Mouse (Mus musculus) embryonic facial prominence, embryonic 14.5 days (tissue): ENCODE measurements around the gene Gan. TPM values are rescaled to one million over a fixed set of nuclear protein-coding genes. Genes with fewer than 3 reads are reported as not detected.

Experiments used
- ATAC-seq: fragments of 200-750 bp; cut with Nextera tagmentation; 2 replicates; pipeline ENCODE4 v1.8.0; 2017; ENCODE audit warnings: low read depth, moderate number of reproducible peaks, moderate TSS enrichment
- DNase-seq: peaks from one replicate; pipeline ENCODE4 v3.0.0-alpha.2; 2015; ENCODE audit warnings: low spot score
- H3K27ac ChIP-seq: fragments of 300-500 bp; sonication (generic); replicated peaks from 2 replicates; pipeline ENCODE4 v1.5.1; 2014; ENCODE audit warnings: low read depth, mild to moderate bottlenecking, low read length, moderate library complexity
- H3K27me3 ChIP-seq: fragments of 300-500 bp; sonication (generic); replicated peaks from 2 replicates; pipeline ENCODE4 v1.6.1; 2014; ENCODE audit warnings: low read length; ENCODE audit not compliant: control insufficient read depth, insufficient read depth
- H3K36me3 ChIP-seq: fragments of 300-500 bp; sonication (generic); 2 replicates; pipeline ENCODE4 v1.6.1; 2014; ENCODE audit warnings: low read length, mixed read lengths; ENCODE audit not compliant: control insufficient read depth, insufficient read depth
- H3K4me1 ChIP-seq: fragments of 300-500 bp; sonication (generic); 2 replicates; pipeline ENCODE4 v1.6.1; 2014; ENCODE audit warnings: antibody characterized with exemption, low read length; ENCODE audit not compliant: control insufficient read depth, insufficient read depth
- H3K4me2 ChIP-seq: fragments of 300-500 bp; sonication (generic); 2 replicates; pipeline ENCODE4 v1.6.1; 2014; ENCODE audit warnings: low read depth, mild to moderate bottlenecking, low read length, moderate library complexity, mixed read lengths
- H3K4me3 ChIP-seq: fragments of 300-500 bp; sonication (generic); 2 replicates; pipeline ENCODE4 v1.5.1; 2014; ENCODE audit warnings: low read depth, mild to moderate bottlenecking, low read length
- H3K9ac ChIP-seq: fragments of 300-500 bp; sonication (generic); 2 replicates; pipeline ENCODE4 v1.6.1; 2014; ENCODE audit warnings: low read depth, mild to moderate bottlenecking, low read length, moderate library complexity, mixed read lengths
- H3K9me3 ChIP-seq: fragments of 300-500 bp; sonication (generic); 2 replicates; pipeline ENCODE4 v1.6.1; 2016; ENCODE audit warnings: low read length; ENCODE audit not compliant: control insufficient read depth
- WGBS: fragments of 180-500 bp; shearing (Covaris S2); extraction: QIAGEN DNeasy Blood & Tissue Kit; methylation state at CpG from one replicate; pipeline ENCODE4 v1.1.7; 2014; 5-methylcytosine and 5-hydroxymethylcytosine counted together
- polyA plus RNA-seq: library from polyadenylated mRNA; unstranded; fragments of >200 nt; fragmentation: Nextera tagmentation; extraction: Ambion mirVana; gene quantifications from 2 replicates; pipeline ENCODE4 v1.2.1, GENCODE M21; 2014

The Gan gene
- polyA plus RNA-seq, result 3.0 and 3.5 TPM in 2 replicates

- Histone ChIP-seq H3K36me3 (no peaks in the 10 kb centered on the region), H3K9me3 (no peaks in the 10 kb centered on the region), H3K4me1 (peaks cover 16% of the 10 kb centered on the region), H3K27me3 (no peaks in the 10 kb centered on the region), H3K9ac (peak within 1 kb of the TSS; percentile 93), H3K4me2 (peak within 1 kb of the TSS; percentile 77), H3K27ac (peak within 1 kb of the TSS; percentile 81), H3K4me3 (peak within 1 kb of the TSS; percentile 95)
- under 1% methylated on average over 46 of the region's 65 CpGs for WGBS
- ATAC-seq (peak; percentile 60), DNase-seq (peak; percentile 21)
Observed at GRCm38 (mm10) chr8:117158135-117158761, at the start of gene Gan. TSS of gene Gan (plus strand) at chr8:117158135.

- H3K36me3 ChIP-seq, result no peaks in the 10 kb centered on the region
- H3K4me2 ChIP-seq, result no peak overlapping the region
- H3K27ac ChIP-seq, result no peak overlapping the region
- no peak overlapping the region for H3K4me3 ChIP-seq
- DNase-seq, result no peak
- no peak overlapping the region for H3K9ac ChIP-seq
- 89% methylated on average over 19 of the region's 19 CpGs for WGBS
- no peaks in the 10 kb centered on the region for H3K9me3 ChIP-seq
- H3K27me3 ChIP-seq, result no peaks in the 10 kb centered on the region
- ATAC-seq, result no peak
- no peaks in the 10 kb centered on the region for H3K4me1 ChIP-seq
Observed at GRCm38 (mm10) chr8:117109018-117109711, 48.8 kb upstream of the Gan start.

GRCm38 (mm10) chr8:117109801-117110390, 48.0 kb upstream of the Gan start:
- H3K27me3 ChIP-seq, result no peaks in the 10 kb centered on the region
- no peaks in the 10 kb centered on the region for H3K36me3 ChIP-seq
- no peak overlapping the region for H3K27ac ChIP-seq
- no peak overlapping the region for H3K4me2 ChIP-seq
- DNase-seq (no peak), ATAC-seq (no peak)
- H3K4me3 ChIP-seq, result no peak overlapping the region
- H3K9ac ChIP-seq, result no peak overlapping the region
- H3K9me3 ChIP-seq, result no peaks in the 10 kb centered on the region
- 51% methylated on average over 16 of the region's 16 CpGs for WGBS
- no peaks in the 10 kb centered on the region for H3K4me1 ChIP-seq

- WGBS, result 68% methylated on average over 3 of the region's 3 CpGs
- Histone ChIP-seq H3K4me2 (no peak overlapping the region), H3K9me3 (no peaks in the 10 kb centered on the region), H3K9ac (no peak overlapping the region), H3K27ac (no peak overlapping the region), H3K36me3 (no peaks in the 10 kb centered on the region), H3K27me3 (no peaks in the 10 kb centered on the region), H3K4me1 (peaks cover 3% of the 10 kb centered on the region; the same call in 1 of the 2 replicates), H3K4me3 (no peak overlapping the region)
- DNase-seq (no peak), ATAC-seq (no peak)
Observed at GRCm38 (mm10) chr8:117111641-117112040, 46.3 kb upstream of the Gan start.

GRCm38 (mm10) chr8:117112261-117112660, 45.7 kb upstream of the Gan start:
- WGBS, result 53% methylated on average over 8 of the region's 8 CpGs
- no peaks in the 10 kb centered on the region for H3K9me3 ChIP-seq
- H3K36me3 ChIP-seq, result no peaks in the 10 kb centered on the region
- H3K27me3 ChIP-seq, result no peaks in the 10 kb centered on the region
- H3K9ac ChIP-seq, result no peak overlapping the region
- H3K4me2 ChIP-seq, result no peak overlapping the region
- ATAC-seq (0 out of 2 replicates have a peak, but pooled peaks have one; percentile 20), DNase-seq (no peak)
- no peak overlapping the region for H3K4me3 ChIP-seq
- peaks cover 3% of the 10 kb centered on the region; the same call in 1 of the 2 replicates for H3K4me1 ChIP-seq
- no peak overlapping the region for H3K27ac ChIP-seq

GRCm38 (mm10) chr8:117115094-117115493, 42.8 kb upstream of the Gan start:
- no peaks in the 10 kb centered on the region for H3K27me3 ChIP-seq
- no peak overlapping the region for H3K9ac ChIP-seq
- WGBS, result 48% methylated on average over 6 of the region's 6 CpGs
- no peak for ATAC-seq
- H3K4me3 ChIP-seq, result no peak overlapping the region
- no peaks in the 10 kb centered on the region for H3K36me3 ChIP-seq
- H3K4me2 ChIP-seq, result peak overlapping the region; percentile 26; the same call in 1 of the 2 replicates
- peaks cover 3% of the 10 kb centered on the region; the same call in 1 of the 2 replicates for H3K4me1 ChIP-seq
- DNase-seq, result no peak
- no peak overlapping the region for H3K27ac ChIP-seq
- no peaks in the 10 kb centered on the region for H3K9me3 ChIP-seq

- DNase-seq, result peak; percentile 35
- Histone ChIP-seq H3K4me2 (peak overlapping the region; percentile 26), H3K9me3 (no peaks in the 10 kb centered on the region), H3K4me1 (peaks cover 3% of the 10 kb centered on the region; the same call in 1 of the 2 replicates), H3K27me3 (no peaks in the 10 kb centered on the region), H3K36me3 (no peaks in the 10 kb centered on the region), H3K27ac (no peak overlapping the region), H3K9ac (no peak overlapping the region), H3K4me3 (no peak overlapping the region)
- WGBS, result 16% methylated on average over 12 of the region's 13 CpGs
- ATAC-seq, result 0 out of 2 replicates have a peak, but pooled peaks have one; percentile 12
Observed at GRCm38 (mm10) chr8:117115676-117116446, 42.1 kb upstream of the Gan start.

GRCm38 (mm10) chr8:117116534-117116933, 41.4 kb upstream of the Gan start:
- WGBS, result 74% methylated on average over 7 of the region's 7 CpGs
- no peak overlapping the region for H3K4me3 ChIP-seq
- no peak overlapping the region for H3K9ac ChIP-seq
- H3K4me1 ChIP-seq, result peaks cover 3% of the 10 kb centered on the region; the same call in 1 of the 2 replicates
- no peak overlapping the region for H3K27ac ChIP-seq
- no peaks in the 10 kb centered on the region for H3K36me3 ChIP-seq
- H3K4me2 ChIP-seq, result no peak overlapping the region
- no peaks in the 10 kb centered on the region for H3K9me3 ChIP-seq
- ATAC-seq (0 out of 2 replicates have a peak, but pooled peaks have one; percentile 8), DNase-seq (no peak)
- no peaks in the 10 kb centered on the region for H3K27me3 ChIP-seq
